Mouse (Mus musculus): ENCODE measurements around the gene Gdpd5.
A peak's percentile ranks its signal among the peaks of the same experiment; 100 is the strongest.

Gdpd5 gene

DNA sequence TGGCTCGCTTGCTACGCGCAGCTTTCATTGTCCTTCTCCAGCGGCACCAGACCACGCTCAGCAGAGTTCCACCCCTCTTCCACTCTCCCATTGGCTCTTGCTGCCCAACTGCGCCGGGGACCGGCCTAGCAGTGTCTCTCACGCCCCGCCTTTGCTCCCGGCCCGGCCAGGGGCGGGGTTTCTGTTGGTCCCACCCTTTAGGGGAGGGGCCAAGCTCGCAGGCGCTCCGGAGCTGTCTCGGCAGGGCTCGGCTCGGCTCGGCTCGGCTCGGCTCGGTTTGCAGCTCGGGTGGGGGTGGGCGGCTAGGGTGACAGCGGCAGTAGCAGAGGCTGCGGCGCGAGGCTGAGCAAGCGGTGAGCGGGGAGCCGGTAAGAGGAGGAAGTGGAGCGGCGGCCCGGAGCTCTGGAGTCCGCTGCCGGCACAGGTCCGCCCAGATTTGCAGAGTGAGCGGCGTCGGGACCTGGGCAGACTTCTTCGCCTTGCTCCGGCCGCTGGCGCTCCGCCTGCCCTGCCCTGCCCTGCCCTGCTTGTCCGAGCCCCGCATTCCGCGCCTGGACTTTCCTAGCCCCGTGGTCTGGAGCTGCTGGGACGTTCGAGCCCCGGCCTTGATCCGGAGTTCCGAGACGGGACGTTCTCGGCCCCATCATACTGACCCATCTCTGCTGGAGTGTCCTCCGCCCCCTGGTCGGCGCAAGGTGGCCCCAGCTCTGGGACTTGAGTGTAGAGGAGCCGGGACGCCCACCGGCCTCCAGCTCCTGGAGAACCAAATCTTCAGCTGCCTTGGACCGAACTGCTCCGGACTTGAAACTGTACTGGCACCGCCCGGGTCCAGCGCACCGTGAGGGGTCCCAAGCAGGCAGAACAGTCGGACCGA, at the start of gene Gdpd5:
TSS of gene Gdpd5 (plus strand) at position 201 of the 874 bp plus-strand sequence.
- DNase-seq, result peak; percentile 99

- peak; percentile 63 for DNase-seq
Measured at GRCm38 (mm10) chr7:99332774-99333480, 48.3 kb upstream of the Gdpd5 start.

DNA sequence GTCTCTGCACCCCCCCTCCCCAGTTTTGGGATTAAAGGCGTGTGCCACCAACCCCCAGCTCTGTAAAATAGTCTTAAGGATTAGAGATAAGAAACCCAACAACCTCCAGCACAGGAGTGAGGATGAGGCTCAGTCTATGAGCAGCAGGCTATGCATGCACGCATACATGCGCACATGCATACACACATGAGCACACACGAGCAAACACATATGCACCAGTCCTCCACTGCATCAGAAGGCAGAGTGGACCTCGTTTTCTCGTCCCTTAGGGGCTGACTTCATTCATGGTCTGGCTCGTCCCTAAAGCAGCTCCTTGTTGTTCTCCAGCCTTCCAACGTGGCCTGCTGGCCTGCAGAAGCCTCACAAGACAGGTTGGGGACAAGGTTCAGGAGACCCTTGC, 40.5 kb upstream of the Gdpd5 start:
- DNase-seq, result no peak

- no peak for DNase-seq
Measured at GRCm38 (mm10) chr7:99343577-99343976, 37.6 kb upstream of the Gdpd5 start.

- no peak for DNase-seq
Measured at GRCm38 (mm10) chr7:99347268-99347667, 33.9 kb upstream of the Gdpd5 start.

DNA sequence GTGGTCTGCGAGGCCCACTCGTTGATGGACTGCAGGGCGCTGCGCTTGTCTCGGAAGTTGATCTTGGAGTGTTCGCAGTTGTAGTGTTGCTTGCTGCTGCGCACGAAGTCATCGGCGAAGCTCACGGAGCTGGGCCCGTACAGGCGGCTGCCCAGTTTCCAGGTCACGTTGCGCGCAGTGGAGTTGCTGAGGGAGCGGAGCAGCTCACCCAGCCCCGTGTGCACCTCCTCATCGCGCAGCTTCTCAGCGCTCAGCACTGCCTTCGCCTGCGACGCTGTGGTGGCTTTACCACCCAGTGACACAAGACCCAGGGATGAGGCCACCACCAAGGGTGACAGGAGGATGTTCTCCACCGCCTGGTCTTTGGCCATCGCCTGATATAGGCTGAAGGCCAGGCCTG, 32.3 kb upstream of the Gdpd5 start:
- no peak for DNase-seq

- DNase-seq, result no peak
Measured at GRCm38 (mm10) chr7:99349782-99350720, 31.2 kb upstream of the Gdpd5 start.

DNA sequence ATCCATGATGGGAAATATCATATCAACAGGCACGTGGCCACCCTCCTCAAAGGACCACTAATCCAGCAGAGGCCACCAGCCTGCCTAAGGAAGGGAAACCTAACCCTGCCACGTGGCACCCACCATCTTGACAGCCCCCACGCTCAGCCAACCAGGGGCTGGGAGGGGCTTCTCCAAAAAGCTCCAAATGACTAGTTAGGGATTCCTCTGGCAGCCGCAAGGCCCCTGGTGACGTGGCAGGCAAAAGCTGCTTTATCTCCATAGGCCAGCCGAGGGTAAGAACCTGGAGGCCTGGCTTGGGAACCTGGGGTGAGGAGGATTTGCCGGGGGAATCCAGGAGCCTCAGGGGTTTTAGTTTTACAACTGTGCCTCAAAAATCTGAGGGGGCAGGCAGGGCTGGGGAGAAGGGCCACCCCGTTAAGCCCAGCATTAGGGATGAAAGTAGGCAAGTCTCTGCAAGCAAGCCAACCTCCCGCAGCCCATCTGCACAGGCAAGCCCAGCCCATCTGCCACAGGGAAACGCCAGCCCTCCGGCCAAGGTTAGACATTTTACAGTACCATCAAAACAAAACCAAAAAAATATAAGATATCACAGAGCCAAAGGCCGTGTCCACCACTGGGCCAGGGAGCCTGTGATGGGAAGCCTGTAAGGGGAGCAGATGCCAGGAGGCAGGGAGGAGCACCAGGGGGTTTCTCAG, 30.0 kb upstream of the Gdpd5 start:
- no peak for DNase-seq

- no peak for DNase-seq
Measured at GRCm38 (mm10) chr7:99351802-99352517, 29.3 kb upstream of the Gdpd5 start.

DNA sequence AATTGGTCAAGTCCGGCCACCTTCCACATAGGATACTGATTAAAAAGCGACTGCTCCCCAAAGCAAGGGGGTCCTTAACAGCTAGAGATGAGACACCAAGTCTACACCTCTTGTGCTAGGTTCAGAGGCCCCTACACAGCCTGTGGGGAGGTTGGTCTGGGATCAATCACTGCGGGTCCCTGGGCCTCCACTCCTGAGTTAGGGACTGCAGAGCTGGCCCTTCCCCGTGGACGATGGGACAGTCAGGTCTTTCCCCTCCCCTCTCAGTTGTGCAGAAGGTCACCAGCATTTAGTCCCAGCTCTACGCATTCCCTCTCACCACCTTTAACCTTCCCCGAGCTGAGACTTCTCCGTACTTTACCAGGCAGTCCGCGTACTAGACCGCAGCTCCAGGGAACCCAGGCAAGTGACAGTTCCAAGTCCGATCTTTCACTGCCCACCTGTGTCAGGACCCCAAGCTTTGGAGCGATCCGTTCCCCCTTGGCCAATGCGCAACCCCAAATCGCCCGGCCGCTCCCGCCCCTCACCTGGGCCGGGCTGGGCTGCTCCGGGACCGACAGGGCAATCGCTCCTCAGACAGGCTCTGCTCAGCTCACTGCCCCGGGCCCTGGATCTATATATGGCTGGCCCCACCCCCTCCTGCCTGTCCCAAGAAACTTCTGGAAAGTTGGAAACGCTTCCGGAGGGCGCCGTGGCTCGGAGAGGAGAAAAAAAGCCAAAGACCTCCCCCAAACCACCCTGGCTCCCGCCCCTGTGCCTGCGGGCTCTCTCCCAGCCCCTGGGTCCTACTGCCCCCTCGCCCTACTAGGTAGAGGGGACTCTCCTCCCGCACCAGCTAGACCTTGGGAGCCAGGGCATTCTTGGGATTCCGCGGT, 28.5 kb upstream of the Gdpd5 start, which contains the start of gene Serpinh1:
TSS of gene Serpinh1 (minus strand) at position 714 of the 875 bp plus-strand sequence.
- peak; percentile 38 for DNase-seq

DNA sequence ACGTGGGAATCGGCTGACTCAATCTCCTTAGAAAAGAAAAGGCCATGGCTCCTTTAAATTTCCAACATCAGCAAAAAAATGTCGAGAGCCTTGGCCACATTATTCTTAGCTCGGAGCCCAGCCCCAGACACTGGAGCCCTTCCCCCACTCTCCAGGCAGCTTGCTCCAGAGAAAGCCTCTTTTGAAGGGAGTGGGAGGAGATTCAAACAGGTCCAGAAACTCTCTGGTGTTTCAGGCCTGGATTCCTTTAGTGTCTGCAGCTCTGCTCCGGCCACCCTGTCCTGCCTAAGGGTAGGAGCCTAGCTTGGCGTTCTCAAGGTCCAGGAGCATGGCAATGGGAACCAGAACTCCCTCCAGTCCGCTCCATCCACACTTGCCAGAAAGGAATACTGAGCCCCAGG, 25.5 kb upstream of the Gdpd5 start:
- DNase-seq, result peak; percentile 72

- DNase-seq, result no peak
Measured at GRCm38 (mm10) chr7:99356244-99356930, 24.8 kb upstream of the Gdpd5 start.

- DNase-seq, result no peak
Measured at GRCm38 (mm10) chr7:99357201-99357600, 24.0 kb upstream of the Gdpd5 start.

- DNase-seq, result no peak
Measured at GRCm38 (mm10) chr7:99358371-99358770, 22.8 kb upstream of the Gdpd5 start.

DNA sequence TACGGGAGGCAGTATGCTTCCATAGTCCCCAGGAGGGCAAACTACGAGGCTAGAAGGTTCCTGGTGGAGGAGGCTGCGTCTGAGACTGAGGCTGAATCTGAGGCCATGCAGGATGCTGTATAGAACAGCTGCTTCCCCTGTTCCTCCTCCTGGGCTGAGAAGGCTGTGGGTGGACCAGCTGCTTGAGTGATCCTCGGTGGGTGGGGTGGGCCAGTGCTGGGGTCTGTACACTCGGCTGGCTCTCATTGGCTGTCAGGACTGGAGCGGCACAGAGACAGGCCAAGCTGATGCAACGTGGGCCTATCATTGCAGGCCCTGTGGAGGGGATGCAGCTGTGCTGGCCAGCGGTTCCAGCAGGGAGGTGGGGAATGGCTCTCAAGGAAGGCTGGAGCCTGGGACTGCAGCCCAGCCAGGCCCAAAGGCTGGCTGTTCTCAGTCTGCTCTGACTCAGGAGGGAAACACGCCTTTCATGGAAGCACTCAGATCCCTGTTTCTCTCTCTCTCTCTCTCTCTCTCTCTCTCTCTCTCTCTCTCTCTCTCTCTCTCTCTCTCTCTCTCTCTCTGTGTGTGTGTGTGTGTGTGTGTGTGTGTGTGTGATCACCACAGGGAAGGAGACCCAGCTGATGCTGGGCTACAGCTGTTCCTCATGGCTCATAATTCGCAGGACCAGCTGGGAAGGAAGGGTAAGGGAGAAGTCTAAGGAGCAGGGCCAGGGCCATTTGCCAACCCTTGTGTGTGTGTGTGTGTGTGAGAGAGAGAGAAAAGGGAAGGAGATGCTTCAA, 21.0 kb upstream of the Gdpd5 start:
- DNase-seq, result peak; percentile 65

DNA sequence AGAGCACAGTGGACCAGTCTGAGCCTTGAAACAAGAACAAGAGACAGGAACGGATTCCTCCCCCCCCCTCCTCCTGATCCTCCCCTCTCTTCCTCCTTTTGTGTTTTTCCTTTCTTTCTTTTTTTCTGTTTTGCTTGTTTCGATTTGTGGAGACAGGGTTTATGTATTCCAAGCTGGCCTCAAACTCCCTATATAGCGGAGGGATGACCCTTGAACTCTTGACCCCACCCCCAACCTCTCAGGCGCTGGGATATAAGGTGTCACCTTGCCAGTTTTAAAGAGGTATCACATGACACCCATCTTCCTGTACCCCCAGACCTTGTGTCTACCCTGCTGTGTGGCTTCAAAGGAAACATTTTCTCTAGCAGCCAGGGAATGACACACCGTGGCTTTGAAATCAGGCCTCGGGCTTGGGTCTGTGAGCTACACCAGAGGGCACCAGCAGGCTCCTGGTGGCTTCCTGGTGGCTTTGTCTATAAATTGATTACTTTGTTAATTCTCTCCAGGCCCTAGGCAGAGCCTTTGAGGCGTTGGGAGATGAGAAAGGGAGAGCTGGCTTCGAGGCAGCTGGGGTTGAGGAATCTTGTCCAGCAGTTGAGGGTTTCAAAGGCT, 20.3 kb upstream of the Gdpd5 start:
- DNase-seq, result no peak

- no peak for DNase-seq
Measured at GRCm38 (mm10) chr7:99362137-99362536, 19.1 kb upstream of the Gdpd5 start.

DNA sequence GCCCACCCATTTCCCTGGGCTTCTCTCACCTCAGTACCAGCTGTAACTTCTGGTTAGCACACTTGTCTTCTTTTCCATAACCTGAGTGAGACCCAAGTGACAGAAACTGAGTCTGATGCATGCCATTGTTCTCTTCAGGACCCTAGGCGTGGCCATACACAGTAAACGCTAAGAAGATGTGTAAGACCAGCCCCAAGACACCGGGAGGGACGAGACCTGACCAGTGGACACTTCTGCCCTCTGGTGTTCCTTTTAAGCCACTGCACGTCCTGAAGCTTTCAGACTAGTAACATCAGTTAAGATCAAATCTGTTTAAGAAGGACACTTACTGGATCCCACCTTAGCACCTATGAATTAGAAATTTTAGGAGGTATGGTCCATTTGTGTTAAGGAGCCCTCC, 16.1 kb upstream of the Gdpd5 start:
- peak; percentile 67 for DNase-seq

DNA sequence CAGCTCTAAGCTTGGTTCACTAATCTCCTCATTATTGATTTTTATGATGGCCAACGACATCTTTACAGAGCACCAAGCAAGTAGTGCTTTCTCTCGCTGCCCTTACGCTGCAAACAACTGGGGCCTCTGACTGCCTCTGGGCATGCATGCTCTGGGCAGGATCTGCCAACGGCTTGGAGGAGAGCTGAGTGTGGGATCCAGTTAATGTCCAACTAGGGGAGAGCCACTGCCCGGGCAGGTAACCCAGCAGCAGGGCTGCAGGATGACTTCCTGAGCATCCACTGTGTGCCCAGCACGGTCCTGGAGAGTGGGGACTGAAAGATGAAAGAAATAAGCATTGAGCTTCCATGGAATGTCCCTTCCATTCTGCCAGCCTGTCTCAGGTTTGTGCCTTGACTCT, 14.5 kb upstream of the Gdpd5 start:
- DNase-seq, result no peak

Data from right cerebral cortex, postnatal 25 days (tissue).